Mouse (Mus musculus): ENCODE measurements around the gene Misp. TPM values are rescaled to one million over a fixed set of nuclear protein-coding genes. Genes with fewer than 3 reads are reported as not detected.

Gene Misp
- polyA plus RNA-seq, 1 experiment = 1.1 TPM

DNA sequence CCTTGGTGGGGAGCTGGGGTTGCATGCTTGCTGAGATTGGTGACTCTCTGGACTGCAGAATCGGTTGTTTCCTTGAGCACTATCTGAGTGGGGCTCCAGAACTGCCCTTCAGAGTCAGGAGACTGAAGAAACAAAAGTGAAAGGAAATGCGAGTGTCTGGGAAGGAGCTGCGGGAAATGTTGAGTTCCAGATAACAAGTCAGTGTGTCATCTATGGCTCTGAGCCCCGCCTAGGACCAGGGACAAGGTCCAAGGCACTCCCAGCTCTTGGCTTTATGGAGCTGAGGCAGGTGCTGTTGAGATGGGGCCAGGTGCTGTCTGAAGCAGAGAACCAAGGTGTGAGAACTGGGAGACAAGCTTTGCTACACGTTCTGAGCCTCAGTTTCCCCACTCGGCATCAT, 3.6 kb downstream of the Misp start:
- no peak for TF ChIP-seq POLR2A (IDR thresholded peaks at IDR 0.05; ENCODE audit: borderline replicate concordance, extremely low read depth, insufficient read depth, insufficient read length, poor library complexity, severe bottlenecking)
- no peak for TF ChIP-seq CTCF (IDR thresholded peaks at IDR 0.05; ENCODE audit: borderline replicate concordance, extremely low read depth, insufficient read depth, insufficient read length)
- DNase-seq (ENCODE audit: low read depth) = no peak

DNA sequence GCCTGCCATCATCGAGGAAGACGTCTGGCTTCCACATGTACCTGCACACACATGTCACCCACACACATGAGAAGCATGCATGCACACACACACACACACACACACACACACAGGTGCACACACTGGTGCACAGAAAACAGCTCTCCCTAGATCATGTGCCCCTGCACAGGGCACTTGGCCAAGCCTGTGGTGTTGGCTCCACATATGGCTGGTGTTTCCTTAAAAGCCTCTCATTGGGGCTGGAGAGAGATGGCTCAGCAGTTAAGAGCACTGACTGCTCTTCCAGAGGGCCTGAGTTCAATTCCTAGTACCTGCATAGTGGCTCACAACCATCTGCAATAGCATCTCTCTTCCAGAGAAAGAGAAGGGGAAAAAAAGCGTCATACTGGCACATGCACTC, 10.8 kb downstream of the Misp start:
- TF ChIP-seq POLR2A (IDR thresholded peaks at IDR 0.05; ENCODE audit: borderline replicate concordance, extremely low read depth, insufficient read depth, insufficient read length, poor library complexity, severe bottlenecking) (no peak), CTCF (IDR thresholded peaks at IDR 0.05; ENCODE audit: borderline replicate concordance, extremely low read depth, insufficient read depth, insufficient read length) (no peak)
- DNase-seq (ENCODE audit: low read depth) = no peak

DNA sequence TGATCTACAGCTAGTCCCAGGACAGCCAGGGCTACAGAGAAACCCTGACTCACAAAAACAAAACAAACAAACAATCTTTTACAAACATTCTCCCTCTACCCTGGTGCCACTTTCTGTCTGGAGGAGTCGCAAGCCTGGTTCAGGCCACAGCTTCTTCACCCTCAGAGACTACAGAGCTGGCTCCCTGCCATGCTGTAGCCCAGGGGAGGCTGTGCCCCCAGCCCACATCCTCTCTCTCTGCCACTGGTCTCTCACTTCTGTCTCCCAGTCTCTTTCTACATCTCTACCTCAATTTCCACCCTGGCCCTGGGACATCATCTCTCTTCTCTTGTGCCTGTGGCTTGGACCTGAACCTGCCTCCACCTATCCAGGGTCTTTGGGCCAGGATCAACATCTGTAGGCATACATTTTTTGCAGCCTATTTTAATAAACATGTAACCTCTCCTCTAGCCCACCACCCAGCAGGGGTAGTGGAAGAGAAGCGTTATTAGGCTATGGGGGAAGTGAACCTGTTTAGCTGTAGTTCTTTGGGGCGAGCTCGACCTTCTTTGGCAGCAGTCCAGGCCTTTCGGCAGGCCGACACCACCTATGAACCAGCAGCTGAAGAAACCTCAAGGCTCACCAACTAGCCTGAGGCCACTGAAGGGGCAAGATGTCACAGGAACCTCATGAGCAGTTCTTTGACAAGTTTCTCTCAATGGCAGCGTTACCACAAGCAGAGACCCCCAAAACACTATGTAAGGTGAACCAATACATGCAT, 11.4 kb downstream of the Misp start:
- TF ChIP-seq POLR2A (IDR thresholded peaks at IDR 0.05; ENCODE audit: borderline replicate concordance, extremely low read depth, insufficient read depth, insufficient read length, poor library complexity, severe bottlenecking) (no peak), CTCF (IDR thresholded peaks at IDR 0.05; ENCODE audit: borderline replicate concordance, extremely low read depth, insufficient read depth, insufficient read length) (no peak)
- DNase-seq (ENCODE audit: low read depth) = no peak

DNA sequence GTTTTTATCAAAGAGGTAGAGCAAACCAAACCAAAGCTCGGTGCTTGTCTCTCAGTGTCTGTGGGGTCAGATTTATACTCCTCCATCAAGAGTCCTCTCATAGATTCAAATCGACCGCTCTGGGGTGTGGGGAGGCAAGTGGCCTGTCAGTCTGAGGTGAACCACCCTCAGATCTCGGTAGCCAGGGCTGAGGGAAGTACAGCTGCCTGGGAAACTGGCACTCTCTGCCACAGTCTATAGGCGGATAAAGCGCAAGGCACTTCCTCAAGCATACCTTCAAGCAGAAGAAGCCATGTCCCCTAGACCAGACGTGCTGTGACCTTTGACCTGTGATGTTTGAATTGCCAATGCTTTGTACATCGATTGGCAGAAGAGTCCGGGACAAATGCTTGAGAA, 12.0 kb downstream of the Misp start:
- no peak for TF ChIP-seq POLR2A (IDR thresholded peaks at IDR 0.05; ENCODE audit: borderline replicate concordance, extremely low read depth, insufficient read depth, insufficient read length, poor library complexity, severe bottlenecking)
- no peak for TF ChIP-seq CTCF (IDR thresholded peaks at IDR 0.05; ENCODE audit: borderline replicate concordance, extremely low read depth, insufficient read depth, insufficient read length)
- no peak for DNase-seq (ENCODE audit: low read depth)

DNA sequence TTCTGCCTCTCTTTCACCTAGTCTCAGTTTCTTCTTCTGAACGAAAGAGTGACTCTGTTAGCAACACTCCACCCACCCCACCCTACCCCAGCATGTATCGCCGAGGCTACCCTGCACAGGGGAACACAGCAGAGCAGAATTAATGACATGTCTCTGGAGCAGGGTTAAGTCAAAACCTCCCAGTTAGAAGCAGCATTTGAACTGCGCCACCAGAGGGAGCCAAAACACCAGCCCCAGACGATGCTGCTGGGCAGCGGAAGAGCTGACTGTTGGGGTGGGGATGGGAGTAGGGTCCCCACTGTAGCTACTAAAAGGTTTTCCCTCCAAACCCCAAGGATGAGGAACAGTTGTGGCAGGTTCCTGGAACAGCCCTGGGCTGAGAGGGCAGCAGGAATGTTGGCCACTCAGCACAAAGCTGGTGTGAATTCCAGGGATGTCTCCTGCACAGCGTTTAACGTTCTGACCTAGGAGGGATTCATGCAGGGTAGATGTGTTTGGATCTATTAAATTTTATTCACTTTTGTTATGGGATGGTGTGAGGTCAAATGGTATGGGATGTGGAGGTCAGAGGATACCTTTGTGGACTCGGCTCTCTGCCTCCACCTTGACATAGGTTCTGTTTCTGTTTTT, 14.1 kb downstream of the Misp start:
- DNase-seq (ENCODE audit: low read depth) = peak; percentile 88
- TF ChIP-seq POLR2A (IDR thresholded peaks at IDR 0.05; ENCODE audit: borderline replicate concordance, extremely low read depth, insufficient read depth, insufficient read length, poor library complexity, severe bottlenecking) (no peak), CTCF (IDR thresholded peaks at IDR 0.05; ENCODE audit: borderline replicate concordance, extremely low read depth, insufficient read depth, insufficient read length) (peak; percentile 98)

DNA sequence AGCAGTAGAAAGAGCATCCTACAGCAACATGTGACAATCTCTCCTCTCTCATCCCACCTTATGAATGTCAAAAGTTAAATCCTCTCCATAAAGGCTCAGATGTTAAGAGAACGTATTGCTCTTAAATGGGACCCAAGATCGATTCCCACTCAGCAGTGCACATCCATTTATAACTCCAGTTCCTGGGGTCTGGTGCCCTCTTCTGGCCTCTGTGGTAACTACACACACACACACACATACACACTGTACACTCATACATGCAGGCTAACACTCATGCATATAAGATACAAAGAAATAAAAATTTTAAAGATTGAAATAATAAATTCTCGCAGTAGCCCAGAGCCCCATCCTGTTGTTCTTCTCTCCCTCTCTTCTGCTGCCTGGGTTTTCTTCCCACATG, 16.1 kb downstream of the Misp start:
- no peak for DNase-seq (ENCODE audit: low read depth)
- TF ChIP-seq POLR2A (IDR thresholded peaks at IDR 0.05; ENCODE audit: borderline replicate concordance, extremely low read depth, insufficient read depth, insufficient read length, poor library complexity, severe bottlenecking) (no peak), CTCF (IDR thresholded peaks at IDR 0.05; ENCODE audit: borderline replicate concordance, extremely low read depth, insufficient read depth, insufficient read length) (peak; percentile 18; the same call in 1 of the 2 replicates)

DNA sequence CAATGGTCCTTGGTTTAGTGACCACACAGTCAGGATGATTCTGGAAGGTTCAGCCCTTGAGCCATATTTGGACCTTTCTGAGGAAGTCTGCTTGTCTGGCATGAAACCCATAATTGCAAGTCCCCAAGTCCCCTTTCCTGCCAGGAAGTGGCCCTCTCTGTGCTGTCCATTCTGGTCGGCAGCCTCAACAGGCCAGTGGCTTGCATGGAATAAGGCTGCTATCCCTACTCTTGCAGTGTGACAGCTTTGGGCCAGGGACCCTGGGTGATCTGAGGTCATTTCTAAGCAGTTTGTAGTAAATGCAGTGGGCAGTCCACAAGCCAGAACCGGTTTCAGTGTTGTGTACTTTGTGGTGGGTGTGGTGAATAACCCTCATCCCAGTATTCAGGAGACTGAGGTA, 17.4 kb downstream of the Misp start:
- no peak for TF ChIP-seq CTCF (IDR thresholded peaks at IDR 0.05; ENCODE audit: borderline replicate concordance, extremely low read depth, insufficient read depth, insufficient read length)
- TF ChIP-seq POLR2A (IDR thresholded peaks at IDR 0.05; ENCODE audit: borderline replicate concordance, extremely low read depth, insufficient read depth, insufficient read length, poor library complexity, severe bottlenecking) = no peak
- no peak for DNase-seq (ENCODE audit: low read depth)

DNA sequence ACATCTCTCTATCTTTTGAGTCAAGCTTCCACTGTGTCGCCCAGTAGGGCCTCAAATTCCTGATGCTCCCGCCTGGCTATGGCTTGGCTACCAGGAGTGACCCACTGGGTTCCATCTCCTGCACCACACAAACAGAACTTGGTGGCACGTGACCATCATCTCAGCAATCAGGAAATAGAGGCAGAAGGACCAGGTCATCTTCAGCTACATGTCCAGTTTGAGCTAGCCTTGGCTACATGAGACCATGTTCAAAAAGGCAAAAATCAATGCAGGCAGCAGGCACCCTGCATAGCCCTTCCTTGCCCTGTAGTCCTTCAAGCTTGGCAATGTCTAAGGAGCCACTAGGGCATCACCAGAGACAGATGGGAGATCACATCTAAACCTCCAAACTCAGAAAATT, 19.3 kb downstream of the Misp start:
- no peak for TF ChIP-seq CTCF (IDR thresholded peaks at IDR 0.05; ENCODE audit: borderline replicate concordance, extremely low read depth, insufficient read depth, insufficient read length)
- no peak for TF ChIP-seq POLR2A (IDR thresholded peaks at IDR 0.05; ENCODE audit: borderline replicate concordance, extremely low read depth, insufficient read depth, insufficient read length, poor library complexity, severe bottlenecking)
- DNase-seq (ENCODE audit: low read depth) = no peak

DNA sequence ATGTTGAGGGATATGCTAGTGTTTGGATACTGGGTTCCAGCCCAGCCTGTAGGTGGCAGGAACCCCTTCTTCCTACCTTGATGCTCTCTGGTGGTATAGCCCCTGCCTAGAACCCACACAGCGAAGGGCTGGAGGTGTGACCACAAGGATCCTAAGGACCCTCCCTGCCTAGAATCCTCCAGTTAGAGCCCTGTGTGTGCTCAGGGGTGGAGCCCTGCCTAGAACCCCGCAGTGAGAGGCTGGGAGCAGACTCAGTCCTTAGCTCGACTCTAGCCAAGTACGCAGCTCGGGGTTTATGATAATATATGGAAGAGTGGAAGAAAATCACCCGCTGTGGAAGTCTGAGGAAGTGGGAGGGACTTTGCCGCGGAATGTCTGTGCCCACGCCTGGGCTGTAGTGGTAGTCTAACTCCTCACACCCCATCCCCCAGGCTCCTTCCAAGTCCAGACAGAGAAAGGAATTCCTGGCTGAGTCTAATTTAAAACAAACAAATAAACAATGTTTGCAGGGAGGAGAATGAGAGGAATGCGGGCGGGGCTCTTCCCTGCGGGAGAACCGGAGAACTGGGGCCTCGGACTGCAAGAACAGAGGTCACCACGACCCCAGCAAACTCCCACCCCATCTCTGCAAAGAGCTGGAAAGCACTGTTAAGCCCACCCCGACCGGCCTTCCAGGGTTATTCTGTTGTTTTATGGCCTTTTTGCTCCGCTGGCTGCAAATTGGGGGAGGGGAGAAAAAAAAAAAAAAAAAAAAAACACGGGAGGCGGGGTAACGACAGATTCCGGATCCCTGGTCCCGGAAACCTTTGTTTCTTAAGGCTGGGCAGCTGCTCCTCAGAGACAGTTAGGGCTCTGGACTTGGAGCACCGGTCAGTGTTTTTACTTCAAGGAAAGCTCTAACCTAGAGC, 20.1 kb downstream of the Misp start:
- peak; percentile 78 for DNase-seq (ENCODE audit: low read depth)

DNA sequence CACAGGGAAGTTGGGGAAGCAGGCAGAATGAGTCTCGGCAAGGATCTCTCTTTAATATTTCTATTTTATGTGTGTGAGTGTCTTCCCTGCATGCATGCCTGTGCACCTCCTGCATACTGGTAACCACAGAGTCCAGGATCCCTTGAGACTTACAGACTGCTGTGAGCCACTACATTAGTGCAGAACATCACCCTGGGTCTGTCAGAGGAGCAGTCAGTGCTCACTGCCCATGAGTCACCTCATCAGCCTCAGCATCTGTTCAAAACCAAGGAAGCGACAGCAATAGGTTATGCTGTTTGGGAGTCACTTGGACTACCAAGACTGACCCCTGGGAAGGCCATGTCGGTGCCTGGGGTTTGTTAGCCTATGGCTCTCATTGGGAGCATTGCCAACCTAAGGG, 21.5 kb downstream of the Misp start:
- no peak for DNase-seq (ENCODE audit: low read depth)
- no peak for TF ChIP-seq CTCF (IDR thresholded peaks at IDR 0.05; ENCODE audit: borderline replicate concordance, extremely low read depth, insufficient read depth, insufficient read length)
- TF ChIP-seq POLR2A (IDR thresholded peaks at IDR 0.05; ENCODE audit: borderline replicate concordance, extremely low read depth, insufficient read depth, insufficient read length, poor library complexity, severe bottlenecking) = no peak

More for the DNA sequence above, 20.1 kb downstream of the Misp start:
- no peak for TF ChIP-seq CTCF (IDR thresholded peaks at IDR 0.05; ENCODE audit: borderline replicate concordance, extremely low read depth, insufficient read depth, insufficient read length)
- 0 out of 2 replicates have a peak, but pooled peaks have one; percentile 10 for TF ChIP-seq POLR2A (IDR thresholded peaks at IDR 0.05; ENCODE audit: borderline replicate concordance, extremely low read depth, insufficient read depth, insufficient read length, poor library complexity, severe bottlenecking)

DNA sequence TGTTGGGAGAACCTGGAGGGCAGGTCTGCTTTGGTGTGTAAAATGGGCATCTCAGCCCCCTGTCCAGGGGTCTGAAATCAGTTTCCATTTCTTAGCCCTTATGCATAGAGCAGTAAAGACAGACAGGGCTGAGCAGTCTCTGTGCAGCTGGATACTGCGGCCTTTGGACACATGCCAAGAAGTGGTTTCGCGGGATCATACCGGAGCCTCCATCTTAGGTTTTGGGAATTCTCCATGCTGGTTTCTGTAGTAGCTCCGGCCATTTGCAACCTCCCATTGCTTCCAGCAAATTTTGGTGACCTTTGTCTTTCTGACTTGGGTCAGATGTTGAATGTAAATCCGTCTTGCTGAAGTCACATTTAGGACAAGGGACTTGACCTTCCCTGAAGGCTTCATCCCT, 22.7 kb downstream of the Misp start:
- DNase-seq (ENCODE audit: low read depth) = peak; percentile 63
- no peak for TF ChIP-seq POLR2A (IDR thresholded peaks at IDR 0.05; ENCODE audit: borderline replicate concordance, extremely low read depth, insufficient read depth, insufficient read length, poor library complexity, severe bottlenecking)

Measured in brain, embryonic 14.5 days (tissue).